Mouse (Mus musculus): ENCODE data around the gene Iqch. TPM values are rescaled to one million over a fixed set of nuclear protein-coding genes. Genes with fewer than 3 reads are reported as not detected.

The Iqch gene
- polyA plus RNA-seq, 1 experiment, result 0.06 TPM

- DNase-seq, result no peak
- no peaks in the 10 kb centered on the region for H3K27me3 ChIP-seq (replicated peaks; ENCODE audit: control insufficient read depth, insufficient read depth, low read length)
- WGBS, result 69% methylated on average over 3 of the region's 3 CpGs
Measured at GRCm38 (mm10) chr9:63465561-63465960, 136.7 kb downstream of the Iqch start.

GRCm38 (mm10) chr9:63462296-63462695, 140.0 kb downstream of the Iqch start:
- 52% methylated on average over 2 of the region's 2 CpGs for WGBS
- peak; percentile 84 for DNase-seq

More at GRCm38 (mm10) chr9:63465561-63465960, 136.7 kb downstream of the Iqch start:
- Histone ChIP-seq H3K4me1 (ENCODE audit: control insufficient read depth, insufficient read depth, low read length) (no peaks in the 10 kb centered on the region), H3K4me3 (ENCODE audit: insufficient read depth, low read depth, low read length) (no peak overlapping the region), H3K36me3 (ENCODE audit: control insufficient read depth, insufficient read depth, low read length) (no peaks in the 10 kb centered on the region), H3K27ac (ENCODE audit: insufficient read depth, low read depth, low read length) (no peak overlapping the region)
- TF ChIP-seq POLR2A (IDR thresholded peaks at IDR 0.05; ENCODE audit: low read depth, low read length) (no peak), CTCF (conservative IDR thresholded peaks at IDR 0.05; ENCODE audit: insufficient read depth, insufficient read length, low read depth, low read length) (no peak)

GRCm38 (mm10) chr9:63456401-63456800, 145.9 kb downstream of the Iqch start:
- Histone ChIP-seq H3K4me1 (ENCODE audit: control insufficient read depth, insufficient read depth, low read length) (no peaks in the 10 kb centered on the region), H3K36me3 (ENCODE audit: control insufficient read depth, insufficient read depth, low read length) (no peaks in the 10 kb centered on the region), H3K27me3 (replicated peaks; ENCODE audit: control insufficient read depth, insufficient read depth, low read length) (no peaks in the 10 kb centered on the region), H3K27ac (ENCODE audit: insufficient read depth, low read depth, low read length) (no peak overlapping the region), H3K4me3 (ENCODE audit: insufficient read depth, low read depth, low read length) (no peak overlapping the region)
- no peak for DNase-seq
- TF ChIP-seq POLR2A (IDR thresholded peaks at IDR 0.05; ENCODE audit: low read depth, low read length) (no peak), CTCF (conservative IDR thresholded peaks at IDR 0.05; ENCODE audit: insufficient read depth, insufficient read length, low read depth, low read length) (no peak)

More at GRCm38 (mm10) chr9:63462296-63462695, 140.0 kb downstream of the Iqch start:
- Histone ChIP-seq H3K27me3 (replicated peaks; ENCODE audit: control insufficient read depth, insufficient read depth, low read length) (no peaks in the 10 kb centered on the region), H3K4me1 (ENCODE audit: control insufficient read depth, insufficient read depth, low read length) (no peaks in the 10 kb centered on the region), H3K36me3 (ENCODE audit: control insufficient read depth, insufficient read depth, low read length) (no peaks in the 10 kb centered on the region), H3K27ac (ENCODE audit: insufficient read depth, low read depth, low read length) (no peak overlapping the region), H3K4me3 (ENCODE audit: insufficient read depth, low read depth, low read length) (no peak overlapping the region)
- TF ChIP-seq POLR2A (IDR thresholded peaks at IDR 0.05; ENCODE audit: low read depth, low read length), result no peak
- peak; percentile 74 for TF ChIP-seq CTCF (conservative IDR thresholded peaks at IDR 0.05; ENCODE audit: insufficient read depth, insufficient read length, low read depth, low read length)

- TF ChIP-seq CTCF (conservative IDR thresholded peaks at IDR 0.05; ENCODE audit: insufficient read depth, insufficient read length, low read depth, low read length) (no peak), POLR2A (IDR thresholded peaks at IDR 0.05; ENCODE audit: low read depth, low read length) (no peak)
- Histone ChIP-seq H3K4me1 (ENCODE audit: control insufficient read depth, insufficient read depth, low read length) (no peaks in the 10 kb centered on the region), H3K27ac (ENCODE audit: insufficient read depth, low read depth, low read length) (no peak overlapping the region), H3K4me3 (ENCODE audit: insufficient read depth, low read depth, low read length) (no peak overlapping the region), H3K27me3 (replicated peaks; ENCODE audit: control insufficient read depth, insufficient read depth, low read length) (no peaks in the 10 kb centered on the region), H3K36me3 (ENCODE audit: control insufficient read depth, insufficient read depth, low read length) (no peaks in the 10 kb centered on the region)
- DNase-seq, result no peak
- 72% methylated on average over 5 of the region's 5 CpGs for WGBS
Measured at GRCm38 (mm10) chr9:63454341-63454740, 148.0 kb downstream of the Iqch start.

GRCm38 (mm10) chr9:63450531-63451030, 151.7 kb downstream of the Iqch start:
- DNase-seq, result no peak
- H3K4me1 ChIP-seq (ENCODE audit: control insufficient read depth, insufficient read depth, low read length), result no peaks in the 10 kb centered on the region
- TF ChIP-seq CTCF (conservative IDR thresholded peaks at IDR 0.05; ENCODE audit: insufficient read depth, insufficient read length, low read depth, low read length) (no peak), POLR2A (IDR thresholded peaks at IDR 0.05; ENCODE audit: low read depth, low read length) (no peak)
- H3K27me3 ChIP-seq (replicated peaks; ENCODE audit: control insufficient read depth, insufficient read depth, low read length), result no peaks in the 10 kb centered on the region
- 66% methylated on average over 4 of the region's 4 CpGs for WGBS
- H3K27ac ChIP-seq (ENCODE audit: insufficient read depth, low read depth, low read length), result no peak overlapping the region
- H3K4me3 ChIP-seq (ENCODE audit: insufficient read depth, low read depth, low read length), result no peak overlapping the region
- H3K36me3 ChIP-seq (ENCODE audit: control insufficient read depth, insufficient read depth, low read length), result no peaks in the 10 kb centered on the region

GRCm38 (mm10) chr9:63443695-63444094, 158.6 kb downstream of the Iqch start:
- no peak overlapping the region for H3K4me3 ChIP-seq (ENCODE audit: insufficient read depth, low read depth, low read length)
- TF ChIP-seq CTCF (conservative IDR thresholded peaks at IDR 0.05; ENCODE audit: insufficient read depth, insufficient read length, low read depth, low read length), result no peak
- no peak for TF ChIP-seq POLR2A (IDR thresholded peaks at IDR 0.05; ENCODE audit: low read depth, low read length)
- no peaks in the 10 kb centered on the region for H3K4me1 ChIP-seq (ENCODE audit: control insufficient read depth, insufficient read depth, low read length)
- H3K27me3 ChIP-seq (replicated peaks; ENCODE audit: control insufficient read depth, insufficient read depth, low read length), result no peaks in the 10 kb centered on the region
- no peak for DNase-seq
- H3K27ac ChIP-seq (ENCODE audit: insufficient read depth, low read depth, low read length), result no peak overlapping the region
- no peaks in the 10 kb centered on the region for H3K36me3 ChIP-seq (ENCODE audit: control insufficient read depth, insufficient read depth, low read length)
- WGBS, result 78% methylated on average over 6 of the region's 6 CpGs

GRCm38 (mm10) chr9:63430652-63431051, 171.6 kb downstream of the Iqch start:
- H3K36me3 ChIP-seq (ENCODE audit: control insufficient read depth, insufficient read depth, low read length), result no peaks in the 10 kb centered on the region
- WGBS, result 81% methylated on average over 1 of the region's 1 CpGs
- no peak overlapping the region for H3K27ac ChIP-seq (ENCODE audit: insufficient read depth, low read depth, low read length)
- no peak for DNase-seq
- TF ChIP-seq CTCF (conservative IDR thresholded peaks at IDR 0.05; ENCODE audit: insufficient read depth, insufficient read length, low read depth, low read length) (no peak), POLR2A (IDR thresholded peaks at IDR 0.05; ENCODE audit: low read depth, low read length) (no peak)
- H3K4me3 ChIP-seq (ENCODE audit: insufficient read depth, low read depth, low read length), result no peak overlapping the region
- H3K4me1 ChIP-seq (ENCODE audit: control insufficient read depth, insufficient read depth, low read length), result no peaks in the 10 kb centered on the region
- no peaks in the 10 kb centered on the region for H3K27me3 ChIP-seq (replicated peaks; ENCODE audit: control insufficient read depth, insufficient read depth, low read length)

All from kidney, adult 2 months (tissue).